Mouse (Mus musculus) kidney, adult 2 months (tissue): ENCODE results near the gene Zscan5b. TPM values are rescaled to one million over a fixed set of nuclear protein-coding genes. Genes with fewer than 3 reads are reported as not detected.
A peak's percentile ranks its signal among the peaks of the same experiment; 100 is the strongest.

Source experiments
- DNase-seq: peaks from one replicate; pipeline ENCODE4 v3.0.0; 2021
- H3K27ac ChIP-seq: fragments of 200-500 bp; 2 replicates; pipeline ENCODE4 v1.5.1; 2012; ENCODE audit warnings: low read depth, low read length, control low read depth, inconsistent platforms; ENCODE audit not compliant: insufficient read depth
- H3K27me3 ChIP-seq: fragments of 200-500 bp; replicated peaks from 2 replicates; pipeline ENCODE4 v1.6.1; 2012; ENCODE audit warnings: mild to moderate bottlenecking, moderate library complexity, low read length, inconsistent platforms; ENCODE audit not compliant: control insufficient read depth, insufficient read depth
- H3K36me3 ChIP-seq: fragments of 200-500 bp; 2 replicates; pipeline ENCODE4 v1.6.1; 2012; ENCODE audit warnings: mild to moderate bottlenecking, moderate library complexity, low read length, inconsistent platforms; ENCODE audit not compliant: control insufficient read depth, insufficient read depth
- H3K4me1 ChIP-seq: fragments of 200-500 bp; 2 replicates; pipeline ENCODE4 v1.6.1; 2011; ENCODE audit warnings: low read length; ENCODE audit not compliant: control insufficient read depth, insufficient read depth
- H3K4me3 ChIP-seq: fragments of 200-500 bp; 2 replicates; pipeline ENCODE4 v1.5.1; 2011; ENCODE audit warnings: mild to moderate bottlenecking, low read depth, low read length, control low read depth; ENCODE audit not compliant: insufficient read depth
- CTCF ChIP-seq: fragments of 200-500 bp; conservative IDR thresholded peaks from 2 replicates; pipeline ENCODE4 v1.5.1; 2011; ENCODE audit warnings: low read depth, mild to moderate bottlenecking, control low read depth, low read length, moderate library complexity, mixed read lengths; ENCODE audit not compliant: insufficient read depth, insufficient read length
- POLR2A ChIP-seq: fragments of 200-500 bp; IDR thresholded peaks from one replicate; pipeline ENCODE4 v1.6.1; 2011; ENCODE audit warnings: low read depth, low read length, control low read depth
- WGBS: fragments of 180-500 bp; shearing (Covaris S2); methylation state at CpG from one replicate; pipeline ENCODE4 v1.1.7; 2018; 5-methylcytosine and 5-hydroxymethylcytosine counted together
- polyA plus RNA-seq: library from polyadenylated mRNA; depleted of rRNA; stranded (reverse); fragments of >200 nt; gene quantifications from 2 replicates; pipeline ENCODE4 v1.2.3, GENCODE M21; 2012

Zscan5b gene
- polyA plus RNA-seq, 1 experiment, result not detected

- H3K27ac ChIP-seq, result no peak overlapping the region
- DNase-seq, result peak; percentile 31
- WGBS, result 87% methylated on average over 3 of the region's 3 CpGs
- H3K27me3 ChIP-seq, result no peaks in the 10 kb centered on the region
- H3K4me1 ChIP-seq, result no peaks in the 10 kb centered on the region
- no peak overlapping the region for H3K4me3 ChIP-seq
- no peaks in the 10 kb centered on the region for H3K36me3 ChIP-seq
- TF ChIP-seq CTCF (peak; percentile 69), POLR2A (no peak)
These were observed 40.0 kb downstream of the Zscan5b start for GRCm38 (mm10) chr7:6262120-6262519.

GRCm38 (mm10) chr7:6262984-6263383, 40.9 kb downstream of the Zscan5b start:
- H3K4me3 ChIP-seq, result no peak overlapping the region
- H3K27me3 ChIP-seq, result no peaks in the 10 kb centered on the region
- no peaks in the 10 kb centered on the region for H3K36me3 ChIP-seq
- H3K27ac ChIP-seq, result no peak overlapping the region
- no peak for TF ChIP-seq CTCF
- no peak for TF ChIP-seq POLR2A
- H3K4me1 ChIP-seq, result no peaks in the 10 kb centered on the region
- no peak for DNase-seq
- 77% methylated on average over 4 of the region's 4 CpGs for WGBS

DNA sequence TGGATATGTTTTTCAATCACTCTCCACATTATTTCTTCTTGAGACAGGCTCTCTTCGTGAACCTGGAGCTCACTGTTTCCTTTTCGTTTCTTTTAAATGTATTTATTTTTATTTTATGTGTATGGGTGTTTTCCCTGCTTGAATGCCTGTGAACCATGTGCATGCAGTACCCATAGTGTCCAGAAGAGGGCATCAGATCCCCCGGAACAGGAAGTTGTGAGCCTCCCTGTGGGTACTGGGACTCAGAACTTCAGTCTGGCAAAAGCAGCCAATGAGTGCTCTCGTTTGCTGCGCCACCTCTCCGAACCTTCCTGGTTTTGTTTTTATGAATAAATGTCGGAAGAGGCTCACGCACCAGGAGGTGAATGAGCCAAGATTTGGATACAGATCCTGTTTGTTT, 43.6 kb downstream of the Zscan5b start:
- DNase-seq, result peak; percentile 24
- H3K36me3 ChIP-seq, result no peaks in the 10 kb centered on the region
- H3K4me1 ChIP-seq, result no peaks in the 10 kb centered on the region
- H3K27ac ChIP-seq, result no peak overlapping the region
- WGBS, result 71% methylated on average over 8 of the region's 8 CpGs
- peak; percentile 59 for TF ChIP-seq CTCF
- TF ChIP-seq POLR2A, result no peak
- no peaks in the 10 kb centered on the region for H3K27me3 ChIP-seq
- H3K4me3 ChIP-seq, result no peak overlapping the region

- no peaks in the 10 kb centered on the region for H3K36me3 ChIP-seq
- no peak overlapping the region for H3K27ac ChIP-seq
- TF ChIP-seq CTCF, result no peak
- TF ChIP-seq POLR2A, result no peak
- 59% methylated on average over 3 of the region's 3 CpGs for WGBS
- no peaks in the 10 kb centered on the region for H3K27me3 ChIP-seq
- DNase-seq, result no peak
- no peak overlapping the region for H3K4me3 ChIP-seq
- no peaks in the 10 kb centered on the region for H3K4me1 ChIP-seq
These were observed 55.8 kb downstream of the Zscan5b start for GRCm38 (mm10) chr7:6277906-6278305.

GRCm38 (mm10) chr7:6282749-6283148, 60.7 kb downstream of the Zscan5b start:
- TF ChIP-seq CTCF, result peak; percentile 67
- TF ChIP-seq POLR2A, result no peak
- Histone ChIP-seq H3K36me3 (no peaks in the 10 kb centered on the region), H3K27me3 (no peaks in the 10 kb centered on the region), H3K4me1 (no peaks in the 10 kb centered on the region), H3K4me3 (peak overlapping the region; percentile 32; the same call in 1 of the 2 replicates), H3K27ac (no peak overlapping the region)
- WGBS, result 0% methylated on average over 1 of the region's 1 CpGs
- DNase-seq, result peak; percentile 82

- peak; percentile 86 for DNase-seq
- TF ChIP-seq CTCF, result peak; percentile 45
- no peak for TF ChIP-seq POLR2A
- 1% methylated on average over 23 of the region's 23 CpGs for whole genome bisulfite sequencing
- peak overlapping the region; percentile 72 for H3K4me3 ChIP-seq
- no peaks in the 10 kb centered on the region for H3K27me3 ChIP-seq
- H3K27ac ChIP-seq, result peak overlapping the region; percentile 91
- no peaks in the 10 kb centered on the region for H3K4me1 ChIP-seq
- H3K36me3 ChIP-seq, result no peaks in the 10 kb centered on the region
These were observed 61.5 kb downstream of the Zscan5b start for GRCm38 (mm10) chr7:6283451-6284075.

GRCm38 (mm10) chr7:6284442-6285012, 62.4 kb downstream of the Zscan5b start:
- no peak for DNase-seq
- Histone ChIP-seq H3K36me3 (no peaks in the 10 kb centered on the region), H3K27ac (no peak overlapping the region), H3K4me1 (no peaks in the 10 kb centered on the region), H3K4me3 (no peak overlapping the region), H3K27me3 (no peaks in the 10 kb centered on the region)
- WGBS, result 87% methylated on average over 4 of the region's 4 CpGs
- TF ChIP-seq CTCF, result no peak
- no peak for TF ChIP-seq POLR2A

GRCm38 (mm10) chr7:6285366-6285765, 63.3 kb downstream of the Zscan5b start:
- no peak for DNase-seq
- 93% methylated on average over 6 of the region's 6 CpGs for WGBS
- H3K27me3 ChIP-seq, result no peaks in the 10 kb centered on the region
- H3K27ac ChIP-seq, result no peak overlapping the region
- no peak overlapping the region for H3K4me3 ChIP-seq
- no peaks in the 10 kb centered on the region for H3K4me1 ChIP-seq
- H3K36me3 ChIP-seq, result no peaks in the 10 kb centered on the region
- TF ChIP-seq CTCF, result no peak
- no peak for TF ChIP-seq POLR2A
